Mouse (Mus musculus): Measurements from ENCODE around the gene Ccnb1. TPM values are rescaled to one million over a fixed set of nuclear protein-coding genes. Genes with fewer than 3 reads are reported as not detected.
"Not testable (repeated sequence)": the region's sequence is repeated elsewhere in the genome, so short reads cannot be mapped to it uniquely, and the experiment has no call there.

Gene Ccnb1
- polyA plus RNA-seq, 1 experiment from 2014 or later = 30.9 TPM

DNA sequence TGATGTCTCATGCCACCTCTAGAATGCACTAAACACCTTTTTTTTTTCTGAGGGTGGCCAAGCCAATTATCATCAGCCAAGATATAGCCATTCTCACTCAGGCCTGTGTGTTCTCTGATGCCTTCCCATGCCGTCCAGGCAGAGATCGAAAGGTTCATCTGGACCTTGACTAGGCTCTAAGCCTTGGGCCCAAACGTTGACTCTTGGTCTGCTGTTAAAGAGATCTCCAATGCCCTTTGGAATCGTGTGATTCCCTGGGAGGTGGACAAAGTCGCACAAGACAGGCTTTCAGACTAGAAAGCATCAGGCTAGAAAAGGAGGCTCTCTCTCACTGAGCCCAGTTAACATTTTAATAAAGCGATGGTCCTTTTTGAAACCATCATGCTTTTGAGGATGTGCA, 10.8 kb upstream of the Ccnb1 start:
- Histone ChIP-seq H3K4me1 (no peaks in the 10 kb centered on the region), H3K4me2 (no peak overlapping the region), H3K27ac (no peak overlapping the region), H3K27me3 (replicated peaks) (no peaks in the 10 kb centered on the region), H3K36me3 (replicated peaks) (peaks cover 10% of the 10 kb centered on the region; the same call in 1 of the 2 replicates), H3K9me3 (no peaks in the 10 kb centered on the region), H3K4me3 (no peak overlapping the region), H3K9ac (no peak overlapping the region)
- ATAC-seq (replicated peaks) = no peak
- 91% methylated on average over 6 of the region's 6 CpGs for WGBS

- no peak overlapping the region for H3K27ac ChIP-seq
- H3K4me2 ChIP-seq = no peak overlapping the region
- H3K9me3 ChIP-seq = no peaks in the 10 kb centered on the region
- WGBS = 87% methylated on average over 3 of the region's 3 CpGs
- no peaks in the 10 kb centered on the region for H3K36me3 ChIP-seq (replicated peaks)
- peaks cover 8% of the 10 kb centered on the region for H3K4me1 ChIP-seq
- H3K27me3 ChIP-seq (replicated peaks) = no peaks in the 10 kb centered on the region
- H3K4me3 ChIP-seq = no peak overlapping the region
- ATAC-seq (replicated peaks) = no peak
- no peak overlapping the region for H3K9ac ChIP-seq
Observed at GRCm38 (mm10) chr13:100789083-100789482, 2.7 kb upstream of the Ccnb1 start.

GRCm38 (mm10) chr13:100788057-100788456, 1.7 kb upstream of the Ccnb1 start:
- not testable (repeated sequence) for H3K4me3 ChIP-seq; ATAC-seq (replicated peaks); H3K4me1 ChIP-seq; H3K9me3 ChIP-seq; H3K36me3 ChIP-seq (replicated peaks); H3K9ac ChIP-seq; H3K27me3 ChIP-seq (replicated peaks); H3K27ac ChIP-seq; H3K4me2 ChIP-seq
- WGBS = 97% methylated on average over 11 of the region's 14 CpGs

DNA sequence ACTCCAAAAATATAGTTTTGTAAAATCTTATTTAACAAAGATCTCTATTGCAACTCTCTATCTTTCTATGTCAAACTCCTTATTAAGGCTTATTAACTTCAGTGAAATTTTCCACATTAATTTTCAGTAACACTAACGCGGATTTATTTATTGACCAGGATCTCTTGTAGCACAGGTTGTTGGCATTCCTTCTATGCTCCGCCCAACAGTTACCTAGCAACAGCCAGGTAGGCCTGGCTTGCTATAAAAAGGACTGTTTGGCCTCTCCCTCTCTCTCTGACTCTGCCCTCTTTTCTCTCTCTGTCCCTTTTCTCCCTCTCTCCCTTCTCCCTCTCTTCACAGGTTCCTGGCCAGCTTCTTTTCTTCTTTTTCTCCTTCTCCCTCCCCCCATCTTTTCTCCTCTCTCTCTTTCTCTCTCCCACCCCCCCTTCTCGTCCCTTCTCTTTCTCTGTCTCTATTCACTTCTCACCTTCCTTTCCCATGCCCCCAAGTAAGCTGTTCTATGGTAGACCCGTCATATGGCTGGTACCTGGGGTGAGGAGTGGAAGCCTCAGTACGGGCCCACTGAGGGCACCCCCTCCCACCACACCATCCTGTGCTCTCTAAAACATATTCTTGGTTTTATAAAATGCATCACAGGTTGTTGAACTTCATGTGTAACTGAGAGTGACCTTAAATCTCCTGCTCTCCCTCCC, 1.1 kb upstream of the Ccnb1 start:
- Histone ChIP-seq H3K9me3 (no peaks in the 10 kb centered on the region), H3K27me3 (replicated peaks) (no peaks in the 10 kb centered on the region), H3K4me3 (no peak overlapping the region), H3K27ac (no peak overlapping the region), H3K4me1 (peaks cover 8% of the 10 kb centered on the region), H3K4me2 (no peak overlapping the region), H3K9ac (no peak overlapping the region), H3K36me3 (replicated peaks) (no peaks in the 10 kb centered on the region)
- WGBS = 71% methylated on average over 6 of the region's 6 CpGs
- no peak for ATAC-seq (replicated peaks)

DNA sequence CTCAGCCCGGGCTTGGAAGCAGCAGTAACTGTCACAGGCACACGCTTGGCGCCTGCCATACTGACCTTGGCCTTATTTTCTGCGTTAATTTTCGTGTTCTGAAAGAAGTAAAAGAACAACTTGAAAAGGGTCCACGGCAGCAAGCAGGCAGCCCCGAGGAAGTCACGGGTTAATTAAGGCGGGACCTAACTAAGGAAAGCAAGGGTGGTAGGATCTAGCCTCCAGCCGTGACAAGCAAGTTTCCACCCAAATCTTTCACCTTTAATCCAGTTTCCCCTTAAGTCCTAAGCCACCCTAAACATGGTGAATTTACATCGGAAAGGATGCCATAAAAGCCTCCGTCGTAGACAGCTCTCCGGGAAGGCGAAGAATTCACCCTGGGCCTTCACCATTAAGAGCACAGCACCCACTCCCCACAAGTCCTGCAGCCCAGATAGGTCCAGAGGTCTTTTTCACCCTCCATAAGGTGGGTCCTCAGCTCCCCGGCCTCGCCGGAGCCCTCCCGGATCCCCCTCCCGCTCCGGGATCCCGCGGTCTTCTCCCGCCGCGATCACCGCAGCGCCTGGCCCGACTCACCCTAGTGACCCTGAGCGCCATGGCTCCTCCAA, 460 bp downstream of the Ccnb1 start:
- H3K9ac ChIP-seq = peak overlapping the region; percentile 43
- WGBS = under 1% methylated on average over 30 of the region's 30 CpGs
- H3K27me3 ChIP-seq (replicated peaks) = no peaks in the 10 kb centered on the region
- H3K27ac ChIP-seq = no peak overlapping the region
- H3K9me3 ChIP-seq = no peaks in the 10 kb centered on the region
- peak; percentile 59 for ATAC-seq (replicated peaks)
- H3K4me3 ChIP-seq = peak overlapping the region; percentile 66
- H3K4me2 ChIP-seq = peak overlapping the region; percentile 100
- no peaks in the 10 kb centered on the region for H3K36me3 ChIP-seq (replicated peaks)
- peaks cover 8% of the 10 kb centered on the region for H3K4me1 ChIP-seq

DNA sequence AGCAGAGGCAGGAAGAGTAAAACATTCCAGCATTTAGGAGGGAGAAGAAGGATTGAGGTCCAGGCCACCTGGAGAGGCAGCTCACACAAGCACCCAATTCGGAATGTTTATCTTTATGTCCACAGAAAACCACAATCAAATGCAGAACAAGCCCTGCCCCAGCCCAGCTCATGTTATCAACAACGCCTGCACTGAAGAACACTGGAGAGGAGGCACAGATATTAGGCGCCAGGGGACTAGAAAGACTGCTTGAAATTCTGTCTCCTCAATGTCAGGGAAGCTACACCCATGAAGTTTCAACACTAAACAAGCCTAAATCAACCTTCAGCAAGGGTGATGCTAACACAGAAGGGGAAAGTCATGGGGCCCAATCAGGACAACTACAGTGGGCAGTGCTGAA, 8.9 kb downstream of the Ccnb1 start:
- Histone ChIP-seq H3K4me1 (peaks cover 15% of the 10 kb centered on the region), H3K27ac (no peak overlapping the region), H3K27me3 (replicated peaks) (no peaks in the 10 kb centered on the region), H3K4me2 (no peak overlapping the region), H3K9ac (no peak overlapping the region), H3K36me3 (replicated peaks) (no peaks in the 10 kb centered on the region), H3K4me3 (no peak overlapping the region), H3K9me3 (no peaks in the 10 kb centered on the region)
- no peak for ATAC-seq (replicated peaks)
- WGBS = 84% methylated on average over 3 of the region's 3 CpGs

- Histone ChIP-seq H3K9me3 (no peaks in the 10 kb centered on the region), H3K36me3 (replicated peaks) (no peaks in the 10 kb centered on the region), H3K9ac (no peak overlapping the region), H3K4me2 (peak overlapping the region; percentile 96; the same call in 1 of the 2 replicates), H3K27me3 (replicated peaks) (no peaks in the 10 kb centered on the region), H3K27ac (no peak overlapping the region), H3K4me1 (peaks cover 15% of the 10 kb centered on the region), H3K4me3 (0 out of 2 replicates have a peak overlapping the region, but pooled peaks have one; percentile 78)
- ATAC-seq (replicated peaks) = no peak
- 63% methylated on average over 6 of the region's 6 CpGs for WGBS
Observed at GRCm38 (mm10) chr13:100776710-100777109, 9.7 kb downstream of the Ccnb1 start.

- ATAC-seq (replicated peaks) = peak; percentile 62; the same call in 1 of the 2 replicates
- Histone ChIP-seq H3K36me3 (replicated peaks) (no peaks in the 10 kb centered on the region), H3K4me2 (peak overlapping the region; percentile 96), H3K27ac (peak overlapping the region; percentile 70), H3K9me3 (no peaks in the 10 kb centered on the region), H3K9ac (peak overlapping the region; percentile 46), H3K4me3 (peak overlapping the region; percentile 78), H3K4me1 (peaks cover 15% of the 10 kb centered on the region), H3K27me3 (replicated peaks) (no peaks in the 10 kb centered on the region)
- 17% methylated on average over 8 of the region's 8 CpGs for WGBS
Observed at GRCm38 (mm10) chr13:100776056-100776419, 10.3 kb downstream of the Ccnb1 start.

GRCm38 (mm10) chr13:100775252-100776055, 10.9 kb downstream of the Ccnb1 start, which contains the start of gene Cenph:
Cenph (minus strand) TSS chr13:100775899.
- Histone ChIP-seq H3K27me3 (replicated peaks) (no peaks in the 10 kb centered on the region), H3K4me2 (peak within 1 kb of the TSS; percentile 96), H3K27ac (peak within 1 kb of the TSS; percentile 70), H3K36me3 (replicated peaks) (no peaks in the 10 kb centered on the region), H3K9me3 (no peaks in the 10 kb centered on the region), H3K4me1 (peaks cover 15% of the 10 kb centered on the region), H3K9ac (peak within 1 kb of the TSS; percentile 46), H3K4me3 (peak within 1 kb of the TSS; percentile 78)
- under 1% methylated on average over 46 of the region's 46 CpGs for WGBS
- ATAC-seq (replicated peaks) = peak; percentile 98

- H3K4me2 ChIP-seq = peak overlapping the region; percentile 96
- no peak for ATAC-seq (replicated peaks)
- H3K27me3 ChIP-seq (replicated peaks) = no peaks in the 10 kb centered on the region
- H3K9ac ChIP-seq = no peak overlapping the region
- H3K4me1 ChIP-seq = peaks cover 15% of the 10 kb centered on the region
- H3K27ac ChIP-seq = no peak overlapping the region
- H3K9me3 ChIP-seq = no peaks in the 10 kb centered on the region
- peak overlapping the region; percentile 78; the same call in 1 of the 2 replicates for H3K4me3 ChIP-seq
- H3K36me3 ChIP-seq (replicated peaks) = no peaks in the 10 kb centered on the region
Observed at GRCm38 (mm10) chr13:100774704-100775103, 11.7 kb downstream of the Ccnb1 start.

DNA sequence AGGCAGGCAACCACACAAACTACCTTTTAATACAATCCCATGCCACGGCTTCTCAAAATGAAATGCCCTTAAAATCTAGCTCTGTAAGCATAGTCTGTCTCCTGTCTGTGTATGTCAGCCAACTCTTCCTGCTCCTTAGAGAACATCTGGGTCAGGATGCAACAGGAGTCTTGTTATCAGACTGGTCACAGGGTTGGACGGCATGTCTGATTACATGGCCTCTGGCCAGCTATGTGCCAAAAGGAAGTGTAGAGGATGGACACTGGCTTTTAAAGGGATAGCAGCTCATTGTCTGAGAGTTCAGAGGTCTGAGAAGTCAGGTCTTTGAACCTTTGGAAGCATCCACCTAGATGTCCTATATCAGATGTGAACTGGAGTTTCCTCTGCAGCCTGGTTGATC, 31.0 kb downstream of the Ccnb1 start:
- H3K4me1 ChIP-seq = no peaks in the 10 kb centered on the region

DNA sequence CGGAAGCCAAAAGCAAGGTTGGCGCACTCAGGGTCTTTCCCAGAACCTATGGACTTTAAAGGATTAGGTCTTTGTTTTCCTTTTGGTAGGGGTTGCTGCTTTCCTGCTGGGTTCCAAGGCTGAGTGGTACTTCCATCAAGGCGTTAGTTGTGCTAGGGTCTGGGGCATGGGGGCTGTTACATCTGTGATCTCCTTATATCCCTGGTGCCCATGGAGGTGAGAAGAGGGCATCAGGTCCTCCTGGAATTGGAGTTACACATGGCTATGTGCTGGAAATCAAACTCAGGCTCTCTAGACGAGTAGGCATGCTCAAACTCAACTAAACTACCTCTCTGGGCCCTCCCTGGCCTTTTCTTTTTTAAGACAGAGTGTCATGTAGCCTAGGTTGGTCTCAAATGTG, 32.2 kb downstream of the Ccnb1 start:
- H3K36me3 ChIP-seq (replicated peaks) = no peaks in the 10 kb centered on the region
- no peaks in the 10 kb centered on the region for H3K9me3 ChIP-seq
- no peak for ATAC-seq (replicated peaks)
- H3K4me1 ChIP-seq = no peaks in the 10 kb centered on the region
- 68% methylated on average over 4 of the region's 4 CpGs for WGBS
- no peak overlapping the region for H3K9ac ChIP-seq
- H3K27ac ChIP-seq = no peak overlapping the region
- H3K4me2 ChIP-seq = no peak overlapping the region
- H3K27me3 ChIP-seq (replicated peaks) = no peaks in the 10 kb centered on the region
- no peak overlapping the region for H3K4me3 ChIP-seq

More for the DNA sequence above, 31.0 kb downstream of the Ccnb1 start:
- WGBS = 90% methylated on average over 2 of the region's 2 CpGs
- no peaks in the 10 kb centered on the region for H3K36me3 ChIP-seq (replicated peaks)
- no peak overlapping the region for H3K9ac ChIP-seq
- H3K27me3 ChIP-seq (replicated peaks) = no peaks in the 10 kb centered on the region
- no peak overlapping the region for H3K4me2 ChIP-seq
- no peak for ATAC-seq (replicated peaks)
- no peaks in the 10 kb centered on the region for H3K9me3 ChIP-seq
- H3K27ac ChIP-seq = no peak overlapping the region
- H3K4me3 ChIP-seq = no peak overlapping the region

Data from midbrain, embryonic 15.5 days (tissue).